ENCODE assay signal across 11 mouse cellular contexts in the genomic region with DNA sequence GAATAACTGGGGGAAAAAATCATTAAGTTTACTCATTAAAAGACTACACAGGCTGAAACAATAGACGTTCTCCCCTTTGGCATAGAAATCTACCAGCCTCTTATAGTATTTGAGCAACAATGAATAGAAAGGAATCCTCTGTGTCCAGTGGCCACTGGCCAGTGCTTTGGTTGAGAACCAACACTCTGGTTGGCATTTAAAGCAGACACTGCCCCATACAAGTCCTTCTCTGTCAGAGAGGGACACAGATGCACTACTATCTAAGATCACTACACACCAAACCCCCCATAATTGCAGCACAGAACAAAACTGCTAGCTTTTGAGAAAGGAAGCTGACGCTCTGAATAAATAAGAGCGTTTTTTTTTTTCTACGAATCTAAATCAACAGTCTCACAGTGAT.
A peak's percentile ranks its signal among the peaks of the same experiment; 100 is the strongest.
DNase-seq lines count a peak whose midpoint lies in the region; TF ChIP-seq lines count a peak whose summit lies in the region.
"Had no signal": no experiment of that assay in that cellular context is flagged by ENCODE, and none has a peak within 500 bp of the region (broad histone marks: within the 10 kb centered on the region; RNA-seq: fewer than 3 reads in every experiment).

No protein-coding gene starts in this region.

- intact Hi-C loops in left cerebral cortex, postnatal 14 days (cut with DNase I), result loop anchor here (5.0 kb wide), 2 partner anchors 63 to 72 kb away; partner anchors contain the start of gene Tril

- H3K4me3 ChIP-seq in layer of hippocampus, adult 2 months, result no peak overlapping the region
- H3K4me3 ChIP-seq in brown adipose tissue, adult 24 weeks (ENCODE audit: insufficient read depth, low read depth, low read length), result no peak overlapping the region
- H3K4me3 ChIP-seq: erythroblast, embryonic 14.5 days; lung, embryonic 15.5 days had no signal

- no peak for TF ChIP-seq CTCF in layer of hippocampus, adult 2 months (conservative IDR thresholded peaks at IDR 0.05)

- peaks cover 21% of the 10 kb centered on the region for H3K4me1 ChIP-seq in brown adipose tissue, adult 24 weeks (ENCODE audit: control insufficient read depth, insufficient read depth, insufficient read length, low read length)

- DNase-seq in frontal cortex, adult 2 months (ENCODE audit: extremely low spot score in 1 of 2, low spot score in 1 of 2), result peak; percentile 49 to 51
- no peak for DNase-seq in frontal cortex, postnatal 25 days (ENCODE audit: low spot score in 2 of 2)
- peak; percentile 30 to 69 for DNase-seq in layer of hippocampus, adult 2 months (ENCODE audit: low spot score in 2 of 2)
- DNase-seq in layer of hippocampus, adult 9-10 months (ENCODE audit: low spot score), result no peak
- DNase-seq in left cerebral cortex, postnatal 14 days (ENCODE audit: low spot score in 2 of 2), result peak; percentile 30 to 71
- no peak for DNase-seq in retina, embryonic 14.5 days (ENCODE audit: low spot score)
- DNase-seq: thymus, adult 18-20 months had no signal

- H3K27ac ChIP-seq in layer of hippocampus, adult 2 months, result peak overlapping the region; percentile 86
- H3K27ac ChIP-seq in brown adipose tissue, adult 24 weeks (replicated peaks; ENCODE audit: low read depth, low read length), result peak overlapping the region; percentile 86
- H3K27ac ChIP-seq: kidney, postnatal 0 days; lung, embryonic 15.5 days had no signal

Comparison
In these comparisons a context has a peak if more than half of its experiments do, and no peak if none do; other contexts are left out.
1. DNase-seq: peak in frontal cortex, adult 2 months (2 of 2), layer of hippocampus, adult 2 months (2 of 2) and left cerebral cortex, postnatal 14 days (2 of 2); none in frontal cortex, postnatal 25 days (0 of 2), layer of hippocampus, adult 9-10 months (single experiment) and retina, embryonic 14.5 days (single experiment).